Mouse (Mus musculus): ENCODE measurements around the gene Pgls. TPM values are rescaled to one million over a fixed set of nuclear protein-coding genes. Genes with fewer than 3 reads are reported as not detected.

Gene Pgls
- polyA plus RNA-seq, 1 experiment from 2014 or later: 177 TPM

DNA sequence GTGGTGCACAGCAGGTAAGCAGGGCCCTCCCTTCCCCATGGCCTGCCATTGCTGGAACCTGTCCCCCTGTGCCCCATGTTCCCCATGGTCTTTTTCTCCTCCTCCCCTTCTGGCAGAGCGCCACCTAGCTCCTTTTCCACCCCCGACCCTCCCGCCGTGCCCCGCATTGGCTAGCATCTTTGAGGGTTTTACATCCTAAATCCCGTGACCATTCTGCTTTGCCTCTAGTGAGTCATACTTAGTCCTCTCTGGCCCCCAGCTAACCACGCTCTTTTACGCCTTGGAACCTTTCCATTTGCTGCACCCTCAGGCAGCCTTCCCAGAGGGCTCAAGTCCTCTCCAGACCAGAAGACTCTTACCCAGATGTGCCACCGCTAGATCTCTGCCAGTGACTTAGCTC, 11.8 kb upstream of the Pgls start:
- 55% methylated on average over 9 of the region's 9 CpGs for WGBS
- TF ChIP-seq CTCF (IDR thresholded peaks at IDR 0.05): no peak
- no peak for TF ChIP-seq EP300 (IDR thresholded peaks at IDR 0.05)
- H3K4me3 ChIP-seq (ENCODE audit: low read depth, low read length): no peak overlapping the region
- no peak overlapping the region for H3K27ac ChIP-seq (ENCODE audit: low read length)
- no peaks in the 10 kb centered on the region for H3K4me1 ChIP-seq (ENCODE audit: insufficient read depth, low read depth, low read length)
- DNase-seq (ENCODE audit: low spot score) (no peak), ATAC-seq (peak; percentile 47)
- no peak overlapping the region for H3K9ac ChIP-seq (replicated peaks; ENCODE audit: low read depth)
- no peaks in the 10 kb centered on the region for H3K9me3 ChIP-seq (ENCODE audit: low read length)
- no peaks in the 10 kb centered on the region for H3K36me3 ChIP-seq (ENCODE audit: insufficient read depth, low read length)
- no peak overlapping the region for H3K4me2 ChIP-seq (replicated peaks; ENCODE audit: low read depth, low read length)
- H3K27me3 ChIP-seq (replicated peaks; ENCODE audit: insufficient read depth, low read length): no peaks in the 10 kb centered on the region

DNA sequence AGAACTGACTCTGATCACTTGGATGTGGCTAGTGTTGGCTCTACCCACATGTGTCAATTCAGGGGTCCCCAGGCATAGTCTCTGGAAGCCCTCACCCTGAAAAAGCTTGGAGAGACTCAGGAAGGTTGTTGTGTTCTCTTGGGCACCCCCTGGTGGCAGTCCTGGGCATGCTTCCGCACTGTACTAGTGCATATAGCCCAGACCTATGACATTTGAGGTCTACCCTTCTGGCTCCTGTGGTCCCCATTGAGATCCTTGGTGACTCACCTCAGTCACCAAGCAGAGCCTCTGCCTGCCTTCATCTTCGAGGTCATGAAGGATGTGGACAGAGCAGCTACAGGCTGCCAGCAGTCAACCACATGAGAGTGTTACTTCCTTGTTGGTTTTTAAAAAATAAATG, 5.1 kb upstream of the Pgls start:
- Histone ChIP-seq H3K9me3 (ENCODE audit: low read length) (no peaks in the 10 kb centered on the region), H3K4me1 (ENCODE audit: insufficient read depth, low read depth, low read length) (peaks cover 5% of the 10 kb centered on the region; the same call in 1 of the 2 replicates), H3K4me2 (replicated peaks; ENCODE audit: low read depth, low read length) (no peak overlapping the region), H3K36me3 (ENCODE audit: insufficient read depth, low read length) (no peaks in the 10 kb centered on the region), H3K27ac (ENCODE audit: low read length) (no peak overlapping the region), H3K9ac (replicated peaks; ENCODE audit: low read depth) (no peak overlapping the region), H3K4me3 (ENCODE audit: low read depth, low read length) (no peak overlapping the region), H3K27me3 (replicated peaks; ENCODE audit: insufficient read depth, low read length) (no peaks in the 10 kb centered on the region)
- ATAC-seq (no peak), DNase-seq (ENCODE audit: low spot score) (peak; percentile 42)
- TF ChIP-seq CTCF (IDR thresholded peaks at IDR 0.05): peak; percentile 77
- TF ChIP-seq EP300 (IDR thresholded peaks at IDR 0.05): no peak
- 54% methylated on average over 2 of the region's 2 CpGs for WGBS

DNA sequence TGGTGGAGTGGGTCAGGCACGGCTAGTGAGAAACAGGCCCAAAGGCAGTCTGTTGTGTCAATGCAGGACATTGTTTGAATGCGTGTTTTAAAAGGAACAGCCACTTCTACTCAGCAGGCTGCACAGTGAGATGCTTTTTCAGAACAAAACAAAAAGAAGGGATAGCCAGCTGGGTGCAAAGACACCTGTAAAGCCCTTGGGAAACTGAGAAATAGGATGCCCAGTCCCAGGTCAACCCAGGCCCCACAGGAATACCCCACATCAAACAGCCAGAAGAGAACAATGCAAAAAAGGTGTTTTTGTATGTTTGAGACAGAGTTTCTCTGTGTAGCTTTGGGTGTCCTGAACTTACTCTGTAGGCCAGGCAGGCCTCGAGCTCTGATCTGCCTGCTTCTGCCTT, 3.2 kb upstream of the Pgls start:
- Histone ChIP-seq H3K27me3 (replicated peaks; ENCODE audit: insufficient read depth, low read length) (no peaks in the 10 kb centered on the region), H3K9ac (replicated peaks; ENCODE audit: low read depth) (no peak overlapping the region), H3K4me3 (ENCODE audit: low read depth, low read length) (no peak overlapping the region), H3K4me1 (ENCODE audit: insufficient read depth, low read depth, low read length) (peaks cover 9% of the 10 kb centered on the region; the same call in 1 of the 2 replicates), H3K27ac (ENCODE audit: low read length) (no peak overlapping the region), H3K36me3 (ENCODE audit: insufficient read depth, low read length) (no peaks in the 10 kb centered on the region), H3K9me3 (ENCODE audit: low read length) (no peaks in the 10 kb centered on the region), H3K4me2 (replicated peaks; ENCODE audit: low read depth, low read length) (no peak overlapping the region)
- WGBS: 70% methylated on average over 3 of the region's 3 CpGs
- TF ChIP-seq EP300 (IDR thresholded peaks at IDR 0.05) (no peak), CTCF (IDR thresholded peaks at IDR 0.05) (no peak)
- no peak for ATAC-seq
- no peak for DNase-seq (ENCODE audit: low spot score)

DNA sequence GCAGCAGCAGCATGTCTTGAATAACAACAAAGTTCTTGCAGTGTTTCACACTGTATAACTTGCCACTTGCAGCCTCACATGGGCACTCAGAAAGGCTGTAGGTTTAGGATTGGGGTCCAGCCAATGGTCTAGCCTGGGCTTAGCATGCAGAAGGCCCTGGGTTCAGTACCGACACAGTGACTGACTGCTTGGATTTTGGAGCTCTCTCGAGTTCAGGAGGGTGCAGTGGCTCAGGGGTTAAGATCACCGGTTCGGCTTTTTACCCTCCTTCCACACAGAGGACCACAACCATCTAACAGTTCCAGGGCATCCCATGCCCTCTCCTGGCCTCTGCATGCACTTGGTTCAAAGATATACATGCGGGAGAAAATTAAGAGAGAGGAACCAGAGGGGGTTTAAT, 959 bp upstream of the Pgls start:
- peak overlapping the region; percentile 94 for H3K4me2 ChIP-seq (replicated peaks; ENCODE audit: low read depth, low read length)
- H3K27ac ChIP-seq (ENCODE audit: low read length): peak overlapping the region; percentile 96; the same call in 1 of the 2 replicates
- TF ChIP-seq EP300 (IDR thresholded peaks at IDR 0.05) (no peak), CTCF (IDR thresholded peaks at IDR 0.05) (no peak)
- no peak for DNase-seq (ENCODE audit: low spot score)
- peaks cover 9% of the 10 kb centered on the region; the same call in 1 of the 2 replicates for H3K4me1 ChIP-seq (ENCODE audit: insufficient read depth, low read depth, low read length)
- peak overlapping the region; percentile 74; the same call in 1 of the 2 replicates for H3K9ac ChIP-seq (replicated peaks; ENCODE audit: low read depth)
- ATAC-seq: no peak
- no peaks in the 10 kb centered on the region for H3K9me3 ChIP-seq (ENCODE audit: low read length)
- no peaks in the 10 kb centered on the region for H3K27me3 ChIP-seq (replicated peaks; ENCODE audit: insufficient read depth, low read length)
- no peaks in the 10 kb centered on the region for H3K36me3 ChIP-seq (ENCODE audit: insufficient read depth, low read length)
- H3K4me3 ChIP-seq (ENCODE audit: low read depth, low read length): peak overlapping the region; percentile 71
- 22% methylated on average over 5 of the region's 5 CpGs for WGBS

DNA sequence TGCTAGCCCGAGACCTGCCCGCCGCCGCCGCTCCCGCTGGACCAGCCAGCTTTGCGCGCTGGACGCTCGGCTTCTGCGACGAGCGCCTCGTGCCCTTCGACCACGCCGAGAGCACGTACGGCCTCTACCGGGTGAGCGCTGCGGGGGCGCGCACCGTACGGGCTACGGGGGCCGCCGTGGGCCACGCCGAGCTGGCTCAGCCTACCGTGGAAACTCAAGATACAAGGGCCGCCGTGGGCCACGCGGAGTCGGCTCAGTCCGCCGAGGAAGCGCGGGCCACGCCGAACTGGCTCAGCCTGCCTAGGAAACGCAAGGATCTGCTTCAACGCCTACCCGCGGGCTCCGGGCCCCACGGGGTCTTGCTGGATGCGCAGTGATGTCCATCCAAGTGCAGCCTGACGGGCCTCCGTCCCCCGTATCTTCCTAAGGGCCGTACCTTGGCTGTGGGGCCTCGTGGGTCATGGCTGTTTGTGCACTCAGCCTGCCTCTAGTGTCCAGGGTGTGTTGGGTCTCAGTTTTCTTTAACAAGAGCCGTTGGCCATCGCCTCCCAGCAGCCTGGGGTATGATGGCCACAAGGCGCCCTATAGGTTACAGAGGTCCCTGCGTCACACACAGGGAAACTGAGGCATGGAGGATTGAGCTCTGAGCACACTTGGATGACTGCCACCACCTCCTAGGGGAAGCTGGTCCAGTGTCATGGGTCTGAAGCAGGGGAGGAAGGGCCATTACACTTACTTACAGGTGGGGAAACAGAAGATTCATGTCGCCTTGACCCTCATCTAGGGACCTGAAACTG, 596 bp downstream of the Pgls start:
- Histone ChIP-seq H3K4me2 (replicated peaks; ENCODE audit: low read depth, low read length) (peak overlapping the region; percentile 94), H3K27ac (ENCODE audit: low read length) (peak overlapping the region; percentile 96), H3K9me3 (ENCODE audit: low read length) (no peaks in the 10 kb centered on the region), H3K4me3 (ENCODE audit: low read depth, low read length) (peak overlapping the region; percentile 71), H3K4me1 (ENCODE audit: insufficient read depth, low read depth, low read length) (peaks cover 9% of the 10 kb centered on the region; the same call in 1 of the 2 replicates), H3K36me3 (ENCODE audit: insufficient read depth, low read length) (no peaks in the 10 kb centered on the region), H3K9ac (replicated peaks; ENCODE audit: low read depth) (peak overlapping the region; percentile 74), H3K27me3 (replicated peaks; ENCODE audit: insufficient read depth, low read length) (no peaks in the 10 kb centered on the region)
- TF ChIP-seq CTCF (IDR thresholded peaks at IDR 0.05) (peak; percentile 15), EP300 (IDR thresholded peaks at IDR 0.05) (no peak)
- ATAC-seq: peak; percentile 76
- DNase-seq (ENCODE audit: low spot score): peak; percentile 66
- WGBS: 5% methylated on average over 52 of the region's 60 CpGs

DNA sequence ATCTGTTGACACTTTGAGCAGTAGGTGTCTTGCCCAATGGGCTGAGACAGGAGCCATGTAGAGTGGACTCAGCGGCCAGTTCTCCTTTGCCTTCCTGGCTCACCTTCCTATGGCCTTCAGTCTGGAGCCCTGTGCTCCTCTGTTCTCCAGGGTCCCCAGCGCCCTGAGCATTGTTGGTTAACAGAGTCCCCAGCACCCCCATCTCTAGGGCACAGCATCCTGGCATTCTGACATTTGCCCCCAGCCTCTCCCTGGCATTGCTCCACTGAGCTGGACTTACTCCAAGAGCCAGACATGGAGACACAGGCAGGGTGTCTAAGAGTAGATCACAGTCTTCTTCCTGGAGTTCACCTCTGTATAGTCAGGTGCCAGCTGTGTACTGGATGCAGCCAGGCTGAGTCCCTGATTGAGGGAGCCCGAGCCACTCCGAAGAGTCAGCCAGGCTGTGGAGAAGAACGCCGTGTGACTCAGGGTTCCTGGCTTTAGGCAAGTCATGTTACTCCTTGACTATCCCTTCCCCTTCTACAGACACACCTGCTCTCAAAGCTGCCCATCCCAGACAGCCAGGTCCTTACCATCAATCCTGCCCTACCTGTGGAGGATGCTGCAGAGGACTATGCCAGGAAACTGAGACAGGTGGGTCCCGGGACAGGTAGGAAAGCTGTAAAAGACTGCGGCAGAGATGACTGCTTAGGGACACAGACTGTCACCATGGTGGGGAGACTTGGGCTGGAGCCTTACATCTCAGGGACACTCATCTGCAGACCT, 1.8 kb downstream of the Pgls start:
- Histone ChIP-seq H3K9me3 (ENCODE audit: low read length) (no peaks in the 10 kb centered on the region), H3K4me1 (ENCODE audit: insufficient read depth, low read depth, low read length) (peaks cover 9% of the 10 kb centered on the region; the same call in 1 of the 2 replicates), H3K4me2 (replicated peaks; ENCODE audit: low read depth, low read length) (no peak overlapping the region), H3K9ac (replicated peaks; ENCODE audit: low read depth) (no peak overlapping the region), H3K27ac (ENCODE audit: low read length) (no peak overlapping the region), H3K4me3 (ENCODE audit: low read depth, low read length) (no peak overlapping the region), H3K27me3 (replicated peaks; ENCODE audit: insufficient read depth, low read length) (no peaks in the 10 kb centered on the region), H3K36me3 (ENCODE audit: insufficient read depth, low read length) (no peaks in the 10 kb centered on the region)
- 79% methylated on average over 8 of the region's 8 CpGs for WGBS
- no peak for TF ChIP-seq EP300 (IDR thresholded peaks at IDR 0.05)
- TF ChIP-seq CTCF (IDR thresholded peaks at IDR 0.05): no peak
- DNase-seq (ENCODE audit: low spot score) (no peak), ATAC-seq (no peak)
